Mouse (Mus musculus) activated CD4-positive, CD25-positive, alpha-beta regulatory T cell (primary cell): ENCODE results near the gene Casp9. TPM values are rescaled to one million over a fixed set of nuclear protein-coding genes. Genes with fewer than 3 reads are reported as not detected.

Experiments used
- polyA plus RNA-seq, 2 experiments: library from polyadenylated mRNA; unstranded; fragments of 100-300 nt; shearing (Covaris generic); gene quantifications; one replicate each; pipeline ENCODE4 v1.2.1; 2017

The Casp9 gene
- 10 to 100 TPM in 1 of 2 experiments, 1 to 10 TPM in 1; 7.2 to 12.6 TPM for polyA plus RNA-seq

DNA sequence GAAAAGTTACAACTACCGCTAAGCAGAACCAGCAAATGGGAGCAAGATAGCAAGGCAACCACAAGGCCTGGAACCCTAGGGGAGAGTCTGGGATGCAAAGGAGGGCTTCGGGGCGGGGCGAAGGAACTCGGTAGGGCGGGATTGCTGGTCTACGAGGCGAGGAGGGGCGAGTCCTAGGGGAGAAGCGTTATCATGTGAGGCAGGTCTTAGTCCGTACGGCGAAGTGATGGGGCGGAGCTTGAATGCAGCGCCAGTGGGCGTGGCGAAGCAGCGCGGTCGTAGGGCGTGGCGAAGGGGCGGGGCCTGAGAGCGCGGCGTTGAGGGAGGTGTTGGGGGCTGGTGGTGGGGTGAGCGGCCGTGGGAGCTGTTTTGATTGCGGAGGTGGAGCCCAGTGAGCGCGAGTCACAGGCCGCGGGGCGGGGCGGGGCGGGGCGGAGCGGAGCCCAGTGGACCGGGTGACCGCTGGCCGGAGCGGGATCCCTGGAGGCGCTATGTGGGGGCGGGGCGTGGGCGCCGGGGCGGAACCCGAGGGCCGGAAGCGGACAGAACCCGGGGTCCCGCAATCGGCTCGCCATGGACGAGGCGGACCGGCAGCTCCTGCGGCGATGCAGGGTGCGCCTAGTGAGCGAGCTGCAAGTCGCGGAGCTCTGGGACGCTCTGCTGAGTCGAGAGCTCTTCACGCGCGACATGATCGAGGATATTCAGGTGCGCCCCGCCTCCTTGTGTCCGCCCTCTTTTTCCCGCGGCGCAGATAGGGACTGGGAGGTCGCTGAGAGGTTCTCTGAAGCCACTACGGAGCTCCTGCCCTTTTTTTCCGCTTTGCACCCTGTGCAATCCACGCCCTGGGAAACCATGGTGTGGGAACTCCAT lies at the start of gene Casp9:
Casp9 (plus strand) TSS at position 331 of the 870 bp plus-strand sequence.

DNA sequence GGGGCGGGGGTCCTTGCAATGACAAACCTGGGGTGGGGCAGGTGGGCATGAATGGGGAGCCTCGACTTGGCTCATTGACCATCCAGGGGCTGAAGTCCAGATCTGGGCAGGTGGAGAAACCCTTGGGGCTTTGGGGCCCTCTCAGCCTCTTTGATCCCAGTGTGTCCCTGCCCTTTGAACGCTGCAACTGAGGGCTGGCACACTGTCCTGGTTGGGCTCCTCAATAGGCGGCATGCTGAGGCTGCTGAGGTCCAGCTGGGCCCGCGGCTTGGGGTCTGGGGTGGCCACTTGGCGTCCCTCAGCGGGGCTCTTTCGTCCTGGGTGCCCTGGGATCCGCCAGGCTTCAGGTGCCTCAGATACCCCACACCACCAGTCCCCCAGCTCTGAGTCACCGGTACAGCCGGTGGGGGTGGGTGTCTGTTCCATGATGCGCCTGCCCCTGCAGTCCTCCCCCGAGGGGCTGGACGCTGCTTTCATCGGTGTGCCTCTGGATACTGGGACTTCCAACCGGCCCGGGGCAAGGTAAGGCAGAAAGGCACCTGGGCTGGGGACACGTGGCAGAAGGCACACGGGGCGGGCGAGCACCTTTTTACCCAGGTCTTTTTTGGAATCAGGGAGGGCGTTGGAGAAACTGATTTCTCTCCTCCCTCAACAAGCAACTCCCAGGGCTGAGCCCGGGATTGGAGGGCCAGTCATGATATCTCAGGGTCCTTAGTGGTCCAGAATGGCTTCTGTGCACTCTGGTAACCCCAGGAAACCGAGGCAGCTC lies 46.6 kb upstream of the Casp9 start, which contains the start of gene Agmat:
Agmat (plus strand) TSS at position 95 of the 769 bp plus-strand sequence.

DNA sequence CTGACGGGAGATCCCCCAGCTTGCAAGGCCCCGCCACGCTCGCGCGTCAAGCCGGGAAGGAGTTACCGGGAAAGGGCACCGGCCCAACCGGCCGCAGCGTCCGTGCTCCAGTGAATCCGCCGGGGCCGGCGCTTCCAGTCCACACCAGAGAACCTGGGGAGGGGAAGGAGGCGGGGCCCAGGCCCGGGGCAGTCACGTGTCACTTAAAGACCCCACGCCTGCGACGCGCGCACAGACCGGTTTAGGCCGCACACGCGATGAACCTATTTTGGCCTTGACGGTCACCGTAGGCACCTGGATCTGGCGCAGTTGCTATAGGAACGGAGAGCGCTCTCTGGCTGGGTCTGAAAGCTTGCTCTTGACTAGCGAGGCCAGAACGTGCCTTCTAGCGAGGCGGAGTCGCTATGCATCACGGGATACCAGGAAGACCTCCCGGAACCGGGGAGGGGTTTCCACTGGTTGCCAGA lies 2.9 kb upstream of the Casp9 start, which contains the start of gene Dnajc16:
Dnajc16 (minus strand) TSS at position 408 of the 467 bp plus-strand sequence.

GRCm38 (mm10) chr4:141826060-141826459 lies 32.6 kb downstream of the Casp9 start, which contains the start of gene Cela2a:
Gene Cela2a, minus strand, starts transcription at chr4:141826160.

DNA sequence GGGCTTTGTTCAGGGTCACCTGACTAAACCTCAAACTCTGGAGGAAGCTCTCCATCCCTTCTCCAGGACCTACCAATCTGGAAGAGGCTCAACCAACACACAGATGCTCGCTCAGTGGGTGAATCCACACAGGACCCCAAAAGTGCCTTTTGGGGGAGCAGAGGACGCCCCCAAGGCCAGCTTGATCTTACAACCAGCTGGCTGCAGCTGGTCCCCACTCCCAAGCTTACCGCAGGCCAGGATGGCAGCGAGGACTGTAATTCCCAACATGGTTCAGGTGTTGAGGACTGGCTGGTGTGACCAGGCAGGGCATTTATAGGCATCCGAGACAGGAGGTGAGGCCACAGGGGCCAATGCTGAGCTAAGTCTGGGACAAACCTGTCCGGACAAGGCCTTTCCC lies 52.6 kb downstream of the Casp9 start, which contains the start of gene Ctrc:
Ctrc (minus strand) TSS at position 361 of the 400 bp plus-strand sequence.

Other genes starting within 250 kb of the Casp9 start
- under 1 TPM in 1 of 2 experiments, not detected in 1; 0.44 TPM for gene Fblim1, start 187.5 kb upstream of the Casp9 start, polyA plus RNA-seq
- gene Tmem82, start 175.0 kb upstream of the Casp9 start, polyA plus RNA-seq: under 1 TPM; 0.32 to 0.37 TPM
- gene Slc25a34, start 169.8 kb upstream of the Casp9 start, polyA plus RNA-seq: not detected
- 1 to 10 TPM; 8.9 to 9.8 TPM for gene Plekhm2, start 128.7 kb upstream of the Casp9 start, polyA plus RNA-seq
- not detected for gene Rsc1a1, start 108.0 kb upstream of the Casp9 start, polyA plus RNA-seq
- gene Ddi2, start 70.2 kb upstream of the Casp9 start, polyA plus RNA-seq: 10 to 100 TPM; 18.6 to 24.4 TPM
- gene Agmat, start 46.9 kb upstream of the Casp9 start, polyA plus RNA-seq: under 1 TPM in 1 of 2 experiments, not detected in 1; 0.25 TPM
- 1 to 10 TPM; 3.4 TPM for gene Dnajc16, start 2.7 kb upstream of the Casp9 start, polyA plus RNA-seq
- gene Cela2a, start 32.5 kb downstream of the Casp9 start, polyA plus RNA-seq: under 1 TPM in 1 of 2 experiments, not detected in 1; 0.59 TPM
- not detected for gene Ctrc, start 52.7 kb downstream of the Casp9 start, polyA plus RNA-seq
- gene Efhd2, start 81.3 kb downstream of the Casp9 start, polyA plus RNA-seq: 100 to 1,000 TPM; 100 to 149 TPM
- 1 to 10 TPM in 1 of 2 experiments, under 1 TPM in 1; 0.07 to 1.7 TPM for gene Fhad1, start 221.5 kb downstream of the Casp9 start, polyA plus RNA-seq